Mouse (Mus musculus): ENCODE measurements around the gene Tada1.

The Tada1 gene

GRCm38 (mm10) chr1:166379013-166379629 is at the start of gene Tada1:
Gene Tada1, plus strand, starts transcription at chr1:166379097.
- DNase-seq (ENCODE audit: low spot score in 2 of 2), result peak; percentile 88 to 94

DNA sequence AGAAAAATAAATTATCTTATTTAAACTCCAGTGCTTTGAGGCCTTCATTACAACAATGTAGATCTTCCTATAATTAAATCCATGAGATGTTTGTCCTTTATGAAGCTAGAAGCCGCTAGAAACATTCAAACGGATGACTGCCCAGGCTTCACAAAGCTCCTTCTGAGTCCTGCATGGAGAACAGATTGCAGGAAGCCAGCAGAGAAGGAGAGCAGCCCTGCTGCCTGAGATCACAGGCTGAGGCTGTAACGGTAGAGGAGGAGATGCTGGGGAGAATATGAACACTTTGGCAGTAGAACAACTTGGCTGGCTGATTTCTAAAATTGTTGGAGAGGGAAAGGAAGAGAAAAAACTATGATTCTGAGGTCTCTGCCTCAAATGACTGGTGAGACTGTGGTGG is 48.1 kb upstream of the Tada1 start:
- no peak for DNase-seq (ENCODE audit: low spot score in 2 of 2)

DNA sequence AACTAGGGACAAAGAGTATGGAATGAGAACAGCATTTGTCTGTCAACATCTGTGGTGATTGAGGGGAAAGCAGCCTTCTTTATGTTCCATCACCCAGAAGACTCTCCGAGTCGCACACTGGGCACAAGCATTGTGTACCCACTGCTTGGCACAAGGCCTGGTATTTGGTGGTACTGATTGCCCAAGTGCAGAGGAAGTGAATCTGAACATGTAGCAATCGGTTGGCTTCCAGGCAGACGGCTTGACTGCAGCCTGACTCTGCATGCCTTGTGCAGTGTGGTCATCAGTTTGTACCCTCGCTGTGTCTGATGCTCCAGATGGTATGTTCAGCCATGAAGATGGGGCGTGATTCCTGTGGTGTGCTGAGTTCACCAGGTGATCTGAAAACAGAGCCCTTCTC is 39.8 kb upstream of the Tada1 start:
- no peak for DNase-seq (ENCODE audit: low spot score in 2 of 2)

DNA sequence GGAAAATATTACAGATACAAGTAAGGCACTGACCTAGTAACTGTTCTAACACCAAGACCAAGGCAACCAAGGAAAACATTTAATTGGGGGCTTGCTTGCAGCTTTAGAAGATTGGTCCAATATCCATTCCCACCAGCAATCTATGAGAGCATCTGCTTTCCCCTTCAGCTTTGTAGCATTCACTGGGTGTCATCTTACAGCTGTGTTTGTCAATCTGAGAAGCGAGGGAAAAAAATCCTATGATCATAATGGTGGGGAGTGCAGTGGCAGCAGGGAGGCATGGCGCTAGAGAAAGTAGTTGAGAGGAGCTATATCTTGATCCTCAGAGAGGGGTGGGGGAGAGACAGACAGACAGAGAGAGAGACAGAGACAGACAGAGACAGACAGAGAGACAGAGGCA is 36.8 kb upstream of the Tada1 start:
- no peak for DNase-seq (ENCODE audit: low spot score in 2 of 2)

DNA sequence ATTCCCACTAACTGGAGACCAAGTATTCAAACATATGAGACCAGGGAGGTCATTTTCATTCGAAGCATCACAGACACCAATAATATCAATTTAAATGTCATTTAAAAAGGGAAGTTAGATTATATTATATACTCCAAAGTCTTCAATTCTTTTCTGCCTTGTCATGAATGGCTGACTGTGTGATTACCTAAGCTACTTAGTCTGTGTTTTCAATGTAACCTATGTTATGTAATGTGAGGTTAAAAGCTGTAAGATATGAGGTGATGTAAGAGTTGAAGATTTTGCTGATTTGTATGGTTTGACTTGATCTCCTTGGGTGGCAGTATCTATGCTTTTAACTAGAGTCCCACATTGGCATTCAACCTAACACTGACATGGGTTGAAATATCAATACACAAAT is 36.4 kb upstream of the Tada1 start:
- DNase-seq (ENCODE audit: low spot score in 2 of 2), result no peak

DNA sequence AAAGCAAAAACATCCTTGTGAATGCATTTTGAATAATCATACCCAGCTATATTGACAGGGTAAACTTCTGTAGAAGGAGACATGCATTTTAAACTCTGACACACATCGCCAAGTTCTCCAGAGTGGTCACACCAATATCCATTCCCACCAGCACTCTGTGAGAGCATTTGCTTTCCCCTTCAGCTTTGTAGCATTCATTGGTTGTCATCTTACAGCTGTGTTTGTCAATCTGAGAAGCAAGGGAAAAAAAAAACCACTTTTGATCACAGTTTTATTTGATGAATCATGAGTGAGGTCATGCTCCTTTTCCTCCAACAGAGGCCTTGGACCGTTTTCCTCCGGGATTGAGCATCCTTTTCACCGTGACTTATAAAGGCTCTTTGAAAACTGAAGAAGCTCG is 35.3 kb upstream of the Tada1 start:
- no peak for DNase-seq (ENCODE audit: low spot score in 2 of 2)

GRCm38 (mm10) chr1:166344300-166345077 is 34.4 kb upstream of the Tada1 start:
- DNase-seq (ENCODE audit: low spot score in 2 of 2), result no peak

DNA sequence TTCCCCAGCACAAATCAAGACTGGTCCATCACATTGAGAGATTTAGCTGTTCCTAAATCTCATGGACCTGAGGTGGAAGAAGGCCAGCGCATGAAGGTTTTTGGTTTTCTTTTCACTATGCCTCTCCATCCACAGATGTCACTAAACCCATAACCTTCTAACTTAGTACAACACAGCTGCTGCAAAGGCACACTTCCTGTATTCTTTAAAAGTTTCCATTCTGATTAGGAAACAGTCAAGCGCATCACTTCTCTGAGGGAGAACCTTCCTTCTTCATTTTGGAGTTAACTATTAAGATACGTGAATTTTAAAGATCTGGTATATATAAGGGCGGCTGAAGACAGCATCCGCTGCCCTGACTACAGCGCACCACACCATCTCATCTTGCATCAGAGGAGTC is 33.3 kb upstream of the Tada1 start:
- no peak for DNase-seq (ENCODE audit: low spot score in 2 of 2)

- DNase-seq (ENCODE audit: low spot score in 2 of 2), result no peak
Observed at GRCm38 (mm10) chr1:166346906-166347305, 32.0 kb upstream of the Tada1 start.

DNA sequence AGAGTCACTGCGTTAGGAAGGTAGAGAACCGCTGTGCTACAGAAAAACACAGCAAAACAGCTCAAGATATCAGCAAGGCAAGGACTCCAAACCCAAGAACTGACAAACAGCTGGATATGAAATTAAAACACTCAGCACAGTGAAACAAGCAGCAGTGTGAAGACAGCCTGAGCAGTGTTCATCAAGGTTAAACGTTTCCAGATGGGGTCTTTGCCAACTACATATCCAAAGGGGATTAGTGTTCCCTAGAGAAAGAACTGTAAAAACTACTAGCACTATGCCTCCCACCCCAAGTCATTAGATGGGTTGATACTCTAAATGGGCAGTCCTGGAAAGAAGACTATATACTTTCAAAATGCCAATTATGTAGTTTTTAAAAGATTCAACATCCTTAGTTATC is 29.6 kb upstream of the Tada1 start:
- no peak for DNase-seq (ENCODE audit: low spot score in 2 of 2)

- DNase-seq (ENCODE audit: low spot score in 2 of 2), result no peak
Observed at GRCm38 (mm10) chr1:166349751-166350150, 29.1 kb upstream of the Tada1 start.

GRCm38 (mm10) chr1:166360157-166360855 is 18.6 kb upstream of the Tada1 start:
- peak; percentile 62 to 89 for DNase-seq (ENCODE audit: low spot score in 2 of 2)

DNA sequence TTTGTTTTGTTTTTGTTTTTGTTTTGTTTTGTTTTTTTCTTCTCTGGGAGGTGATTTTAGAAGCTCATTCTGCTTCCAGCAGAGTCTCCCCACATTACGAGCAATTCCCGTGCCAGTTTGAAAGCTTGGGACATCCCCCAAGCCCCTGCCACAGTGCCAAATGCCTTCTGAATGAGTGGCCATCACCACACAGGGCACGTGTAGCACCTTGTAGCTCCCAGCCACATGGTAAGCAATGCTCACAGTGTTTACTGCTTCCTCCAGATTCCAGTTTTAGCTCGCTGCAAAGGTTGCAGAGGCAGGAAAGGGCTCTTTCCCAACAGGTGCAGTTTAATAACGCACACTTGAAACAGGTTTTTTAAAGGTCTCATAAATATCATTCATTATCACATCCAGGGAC is 18.0 kb upstream of the Tada1 start:
- peak in 1 of 2 experiments; percentile 3 for DNase-seq (ENCODE audit: low spot score in 2 of 2)

DNA sequence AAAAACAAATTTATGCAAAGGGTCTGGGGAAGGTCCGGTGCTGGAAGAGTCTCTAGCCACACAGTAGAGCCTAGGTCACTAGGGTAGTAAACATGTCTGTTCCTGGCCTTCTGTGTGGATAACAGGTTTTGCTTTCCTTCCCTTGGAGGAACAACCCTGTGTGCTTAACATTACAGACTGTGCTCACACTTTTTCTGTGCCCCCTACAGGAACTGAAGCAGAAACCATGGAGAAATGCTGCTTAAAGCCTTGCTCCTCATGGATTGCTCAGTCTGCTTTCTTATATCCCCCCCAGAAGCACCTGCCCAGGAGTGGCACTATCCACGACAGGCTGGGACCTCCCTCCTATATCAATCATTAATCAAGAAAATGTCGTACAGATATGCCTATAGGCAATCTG is 17.1 kb upstream of the Tada1 start:
- DNase-seq (ENCODE audit: low spot score in 2 of 2), result peak in 1 of 2 experiments; percentile 3

- no peak for DNase-seq (ENCODE audit: low spot score in 2 of 2)
Observed at GRCm38 (mm10) chr1:166362659-166363058, 16.2 kb upstream of the Tada1 start.

DNA sequence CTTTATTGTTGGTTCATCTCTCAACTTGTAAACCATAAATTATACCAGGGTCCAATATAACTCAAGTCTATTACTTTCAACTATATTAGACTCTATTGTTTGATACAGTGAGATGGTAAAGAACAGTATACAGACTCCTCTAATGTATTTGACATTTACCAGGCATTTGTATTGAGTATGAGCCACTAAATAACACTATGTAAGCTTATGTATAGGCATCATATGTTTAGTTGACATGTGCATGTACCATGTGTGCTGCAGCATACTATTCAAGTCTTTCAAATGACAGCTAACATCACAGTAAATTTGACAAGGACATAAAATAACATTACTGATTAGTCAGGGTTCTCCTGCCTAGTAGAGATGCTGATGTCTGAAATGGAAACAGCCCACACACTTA is 15.8 kb upstream of the Tada1 start:
- no peak for DNase-seq (ENCODE audit: low spot score in 2 of 2)

GRCm38 (mm10) chr1:166377171-166377570 is 1.7 kb upstream of the Tada1 start:
- peak in 1 of 2 experiments; percentile 2 for DNase-seq (ENCODE audit: low spot score in 2 of 2)

GRCm38 (mm10) chr1:166378431-166379012 is 375 bp upstream of the Tada1 start:
- no peak for DNase-seq (ENCODE audit: low spot score in 2 of 2)

GRCm38 (mm10) chr1:166379630-166380231 is 834 bp downstream of the Tada1 start:
- DNase-seq (ENCODE audit: low spot score in 2 of 2), result peak; percentile 37 to 63

DNA sequence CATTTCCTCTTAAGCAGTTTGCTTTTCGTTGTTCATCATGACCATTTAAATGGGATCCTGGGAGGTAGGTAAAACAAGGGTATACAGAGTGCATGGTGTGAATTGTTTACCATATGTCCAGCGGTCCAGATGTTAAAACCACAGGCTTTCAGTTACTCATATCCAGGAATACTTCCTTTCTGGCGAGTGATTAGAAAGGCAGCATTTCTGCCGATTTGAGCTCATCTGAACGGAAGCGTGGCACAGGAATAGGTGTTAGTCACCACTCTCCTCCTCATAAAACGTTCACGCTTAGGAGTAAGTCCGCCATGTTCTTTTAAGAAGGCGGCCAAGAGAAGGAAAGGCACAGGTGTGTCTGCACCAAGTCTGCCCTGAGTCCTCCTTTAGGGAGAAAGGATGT is 2.4 kb downstream of the Tada1 start:
- DNase-seq (ENCODE audit: low spot score in 2 of 2), result no peak

DNA sequence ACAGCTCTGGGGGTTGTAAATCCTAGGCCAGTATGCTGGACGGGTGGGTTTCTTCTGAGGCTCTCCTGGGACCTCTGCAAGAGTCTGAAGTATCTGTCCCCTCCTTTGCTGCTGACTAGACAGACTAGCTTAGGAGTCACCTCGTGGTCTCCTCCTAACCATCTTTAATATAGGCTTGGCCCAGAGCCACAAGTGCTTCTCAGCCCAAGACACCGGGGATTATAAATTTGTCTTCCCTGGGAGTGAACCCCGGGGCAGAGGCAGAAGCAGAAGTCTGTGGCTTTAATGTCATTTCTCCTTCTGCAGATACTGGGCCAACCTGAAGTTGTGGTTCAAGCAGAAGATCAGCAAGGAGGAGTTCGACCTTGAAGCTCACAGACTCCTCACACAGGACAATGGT is 2.9 kb downstream of the Tada1 start:
- DNase-seq (ENCODE audit: low spot score in 2 of 2), result peak in 1 of 2 experiments; percentile 3

DNA sequence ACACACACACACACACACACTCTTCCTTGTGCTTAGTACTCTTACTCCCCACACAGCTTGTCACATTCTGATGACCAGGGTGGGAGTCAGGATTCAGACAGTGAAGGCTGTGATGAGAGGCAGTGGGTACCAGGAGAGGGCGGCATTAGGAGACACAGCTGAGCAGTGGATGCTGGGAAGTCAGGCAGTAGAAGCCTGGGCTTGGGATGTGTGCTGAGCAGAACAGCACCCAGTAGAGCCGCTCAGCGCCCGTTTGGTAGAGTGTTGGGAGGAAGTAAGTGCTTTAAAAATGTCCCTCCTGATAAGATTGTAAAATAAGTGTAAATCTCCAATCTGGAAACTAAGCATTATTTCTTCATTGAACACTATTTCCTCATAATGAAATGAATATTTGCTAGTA is 3.7 kb downstream of the Tada1 start:
- DNase-seq (ENCODE audit: low spot score in 2 of 2), result peak in 1 of 2 experiments; percentile 3
